ENCODE assay signal across 26 mouse cellular contexts in genomic region chr7:48046475-48047185, GRCm38 (mm10). TPM values are rescaled to one million over a fixed set of nuclear protein-coding genes. Genes with fewer than 3 reads are reported as not detected.
DNase-seq lines count a peak whose midpoint lies in the region; ATAC-seq and TF ChIP-seq lines count a peak whose summit lies in the region.
"Had no signal": no experiment of that assay in that cellular context is flagged by ENCODE, and none has a peak within 500 bp of the region (broad histone marks: within the 10 kb centered on the region; RNA-seq: fewer than 3 reads in every experiment).

No protein-coding gene starts in this region.

- ATAC-seq in heart, embryonic 12.5 days (ENCODE audit: insufficient number of reproducible peaks, low FRiP score) = peak; percentile 80
- ATAC-seq in liver, embryonic 14.5 days (ENCODE audit: insufficient read depth) = peak; percentile 67; the same call in 1 of the 2 replicates
- ATAC-seq in megakaryocyte-erythroid progenitor cell, adult 5-6 weeks (replicated peaks; ENCODE audit: low FRiP score, low TSS enrichment, poor library complexity, severe bottlenecking) = 0 out of 2 replicates have a peak, but pooled peaks have one; percentile 57
- no peak for ATAC-seq in forebrain, embryonic 11.5 days (replicated peaks; ENCODE audit: low FRiP score)
- no peak for ATAC-seq in hindbrain, postnatal 0 days
- ATAC-seq: forebrain, embryonic 15.5 days had no signal

- H3K4me2 ChIP-seq in heart, embryonic 12.5 days = no peak overlapping the region
- no peak overlapping the region for H3K4me2 ChIP-seq in liver, embryonic 14.5 days (ENCODE audit: low read depth)
- no peak overlapping the region for H3K4me2 ChIP-seq in forebrain, embryonic 11.5 days (ENCODE audit: low read depth, low read length, severe bottlenecking)
- no peak overlapping the region for H3K4me2 ChIP-seq in hindbrain, postnatal 0 days (ENCODE audit: low read depth, low read length)
- H3K4me2 ChIP-seq: embryonic facial prominence, embryonic 15.5 days; forebrain, embryonic 15.5 days; heart, embryonic 15.5 days; hindbrain, embryonic 14.5 days had no signal

- H3K9me3 ChIP-seq in heart, embryonic 12.5 days (replicated peaks) = no peaks in the 10 kb centered on the region
- H3K9me3 ChIP-seq in liver, embryonic 14.5 days (ENCODE audit: control insufficient read depth, low read length) = no peaks in the 10 kb centered on the region
- no peaks in the 10 kb centered on the region for H3K9me3 ChIP-seq in forebrain, embryonic 11.5 days (ENCODE audit: control insufficient read depth, low read length)
- H3K9me3 ChIP-seq in hindbrain, postnatal 0 days (ENCODE audit: low read length) = no peaks in the 10 kb centered on the region
- H3K9me3 ChIP-seq: embryonic facial prominence, embryonic 15.5 days; forebrain, embryonic 10.5 days; forebrain, embryonic 15.5 days; heart, embryonic 10.5 days; heart, embryonic 15.5 days; hindbrain, embryonic 10.5 days had no signal

- WGBS in heart, embryonic 12.5 days = 28% methylated on average over 4 of the region's 4 CpGs
- WGBS in liver, embryonic 14.5 days (ENCODE audit: insufficient replicate concordance) = 31% methylated on average over 4 of the region's 4 CpGs
- WGBS in lung, adult 2 months = 55% methylated on average over 4 of the region's 4 CpGs
- WGBS in forebrain, embryonic 11.5 days = 83% methylated on average over 4 of the region's 4 CpGs
- 81% methylated on average over 4 of the region's 4 CpGs for WGBS in hindbrain, postnatal 0 days

- no peak for TF ChIP-seq CTCF in liver, embryonic 14.5 days (IDR thresholded peaks at IDR 0.05; ENCODE audit: low read depth)
- TF ChIP-seq CTCF in lung, adult 2 months (IDR thresholded peaks at IDR 0.05; ENCODE audit: insufficient read depth, low read length) = no peak
- no peak for TF ChIP-seq CTCF in hindbrain, postnatal 0 days (IDR thresholded peaks at IDR 0.05; ENCODE audit: low read depth)

- no peaks in the 10 kb centered on the region for H3K4me1 ChIP-seq in heart, embryonic 12.5 days (replicated peaks)
- peaks cover 0 to 4% of the 10 kb centered on the region in 2 experiments; a peak in 1 of 4 replicates for H3K4me1 ChIP-seq in liver, embryonic 14.5 days (replicated peaks; ENCODE audit: control insufficient read depth in 2 of 2, insufficient read depth in 2 of 2, low read length in 1 of 2)
- H3K4me1 ChIP-seq in lung, adult 2 months (ENCODE audit: control insufficient read depth, insufficient read depth, low read length) = no peaks in the 10 kb centered on the region
- no peaks in the 10 kb centered on the region for H3K4me1 ChIP-seq in forebrain, embryonic 11.5 days (replicated peaks; ENCODE audit: control insufficient read depth, insufficient read depth, low read length)
- H3K4me1 ChIP-seq in hindbrain, postnatal 0 days (ENCODE audit: insufficient read depth, low read length) = no peaks in the 10 kb centered on the region
- H3K4me1 ChIP-seq: embryonic facial prominence, embryonic 15.5 days; forebrain, embryonic 10.5 days; forebrain, embryonic 15.5 days; heart, embryonic 10.5 days; heart, embryonic 15.5 days; hindbrain, embryonic 10.5 days had no signal

- H3K36me3 ChIP-seq in heart, embryonic 12.5 days = no peaks in the 10 kb centered on the region
- H3K36me3 ChIP-seq in liver, embryonic 14.5 days (replicated peaks; ENCODE audit: control insufficient read depth, insufficient read depth, low read depth) = no peaks in the 10 kb centered on the region
- H3K36me3 ChIP-seq in forebrain, embryonic 11.5 days (ENCODE audit: control insufficient read depth, insufficient read depth, low read length) = no peaks in the 10 kb centered on the region
- no peaks in the 10 kb centered on the region for H3K36me3 ChIP-seq in hindbrain, postnatal 0 days (ENCODE audit: insufficient read depth, low read length)
- H3K36me3 ChIP-seq: embryonic facial prominence, embryonic 15.5 days; forebrain, embryonic 10.5 days; forebrain, embryonic 15.5 days; heart, embryonic 10.5 days; heart, embryonic 15.5 days; hindbrain, embryonic 10.5 days had no signal

- H3K27me3 ChIP-seq in heart, embryonic 12.5 days (replicated peaks) = no peaks in the 10 kb centered on the region
- H3K27me3 ChIP-seq in liver, embryonic 14.5 days (ENCODE audit: control insufficient read depth, insufficient read depth, low read length) = no peaks in the 10 kb centered on the region
- no peaks in the 10 kb centered on the region for H3K27me3 ChIP-seq in forebrain, embryonic 11.5 days (ENCODE audit: control insufficient read depth, insufficient read depth, low read length)
- H3K27me3 ChIP-seq in hindbrain, postnatal 0 days (ENCODE audit: insufficient read depth, low read length) = no peaks in the 10 kb centered on the region
- H3K27me3 ChIP-seq: embryonic facial prominence, embryonic 15.5 days; forebrain, embryonic 15.5 days; heart, embryonic 15.5 days had no signal

- 0 out of 2 replicates have a peak overlapping the region, but pooled peaks have one; percentile 43 for H3K27ac ChIP-seq in heart, embryonic 12.5 days (ENCODE audit: poor library complexity, severe bottlenecking)
- no peak overlapping the region for H3K27ac ChIP-seq in liver, embryonic 14.5 days
- H3K27ac ChIP-seq in forebrain, embryonic 11.5 days (ENCODE audit: low read depth, low read length) = no peak overlapping the region
- H3K27ac ChIP-seq in hindbrain, postnatal 0 days = no peak overlapping the region
- H3K27ac ChIP-seq: embryonic facial prominence, embryonic 15.5 days; forebrain, embryonic 10.5 days; forebrain, embryonic 15.5 days; heart, embryonic 10.5 days; heart, embryonic 15.5 days; hindbrain, embryonic 10.5 days; hindbrain, embryonic 14.5 days had no signal

- H3K4me3 ChIP-seq in heart, embryonic 12.5 days = no peak overlapping the region
- no peak overlapping the region for H3K4me3 ChIP-seq in liver, embryonic 14.5 days (ENCODE audit: insufficient read depth in 1 of 2, low read depth in 2 of 2, low read length in 2 of 2)
- no peak overlapping the region for H3K4me3 ChIP-seq in lung, adult 2 months (replicated peaks; ENCODE audit: extremely low read depth, low read depth, low read length)
- no peak overlapping the region for H3K4me3 ChIP-seq in forebrain, embryonic 11.5 days (ENCODE audit: low read depth, low read length)
- no peak overlapping the region for H3K4me3 ChIP-seq in hindbrain, postnatal 0 days (ENCODE audit: low read length)
- H3K4me3 ChIP-seq: embryonic facial prominence, embryonic 15.5 days; erythroblast, embryonic 14.5 days; forebrain, embryonic 10.5 days; forebrain, embryonic 15.5 days; heart, embryonic 10.5 days; heart, embryonic 15.5 days; hindbrain, embryonic 10.5 days had no signal

- no peak for DNase-seq in heart, postnatal 36 days
- DNase-seq in liver = peak; percentile 19
- peak in 2 of 3 experiments; percentile 1 to 3 for DNase-seq in liver, embryonic 14.5 days (ENCODE audit: low read depth in 3 of 3, low spot score in 3 of 3)
- no peak for DNase-seq in lung, adult 2 months
- no peak for DNase-seq in forebrain, embryonic 11.5 days (ENCODE audit: low spot score)
- no peak for DNase-seq in hindbrain, postnatal 0 days (ENCODE audit: low spot score)
- DNase-seq: adrenal gland, postnatal 10 days; cerebellum, adult 2 months; cerebellum, postnatal 10 days; embryo, embryonic 11 days; heart, adult 18-20 months; heart, postnatal 14 days had no signal

- intact Hi-C loops in heart, postnatal 36 days (cut with DNase I) = no loop called here

- no peak overlapping the region for H3K9ac ChIP-seq in heart, embryonic 12.5 days
- no peak overlapping the region for H3K9ac ChIP-seq in liver, embryonic 14.5 days (replicated peaks)
- H3K9ac ChIP-seq in forebrain, embryonic 11.5 days (ENCODE audit: low read length) = no peak overlapping the region
- no peak overlapping the region for H3K9ac ChIP-seq in hindbrain, postnatal 0 days (replicated peaks; ENCODE audit: low read length)
- H3K9ac ChIP-seq: embryonic facial prominence, embryonic 15.5 days; forebrain, embryonic 15.5 days; heart, embryonic 15.5 days; hindbrain, embryonic 14.5 days had no signal

- no peak for TF ChIP-seq POLR2A in lung, adult 2 months (IDR thresholded peaks at IDR 0.05; ENCODE audit: borderline replicate concordance, extremely low read depth, low read depth, low read length)

- TF ChIP-seq EP300 in liver, embryonic 14.5 days (IDR thresholded peaks at IDR 0.05; ENCODE audit: low read depth) = peak; percentile 60; the same call in 1 of the 2 replicates

RNA-seq across cellular contexts. Expression of gene Mrgprx1, which starts 19.2 kb away (rescaled TPM):
- polyA plus RNA-seq in heart, embryonic 12.5 days (2016; fragmentation: Nextera tagmentation; extraction: Ambion mirVana) = not detected in 2 replicates
- not detected for total RNA-seq in heart, postnatal 36 days (2021)
- polyA plus RNA-seq in liver, embryonic 14.5 days (2012; rRNA removed) = not detected in 2 replicates
- not detected in 2 replicates for polyA plus RNA-seq in liver, embryonic 14.5 days (2014; fragmentation: Nextera tagmentation; extraction: Ambion mirVana)
- total RNA-seq in megakaryocyte-erythroid progenitor cell, adult 5-6 weeks (2014; fragmentation: Nextera tagmentation) = not detected in 2 replicates
- total RNA-seq in megakaryocyte-erythroid progenitor cell, adult 5-6 weeks (2017) = not detected in 2 replicates
- not detected in 2 replicates for polyA plus RNA-seq in lung, adult 2 months (2012; rRNA removed)
- not detected in 2 replicates for polyA plus RNA-seq in forebrain, embryonic 11.5 days (2014; fragmentation: Nextera tagmentation; extraction: Ambion mirVana)
- not detected in 2 replicates for total RNA-seq in hindbrain, postnatal 0 days (2014; rRNA removed)
- not detected in 2 replicates for polyA plus RNA-seq in hindbrain, postnatal 0 days (2015; fragmentation: Nextera tagmentation; extraction: Ambion mirVana)
- total RNA-seq: adrenal gland, postnatal 10 days; gastrocnemius, adult 8-10 months; gastrocnemius, postnatal 4 days; heart, adult 18-20 months; heart, postnatal 14 days had no signal
- polyA plus RNA-seq: C2C12; cerebellum, adult 2 months; embryonic facial prominence, embryonic 11.5 days; embryonic facial prominence, embryonic 15.5 days; erythroblast, embryonic 14.5 days; forebrain, embryonic 10.5 days; forebrain, embryonic 15.5 days; heart, embryonic 10.5 days; heart, embryonic 15.5 days; hindbrain, embryonic 10.5 days; hindbrain, embryonic 14.5 days had no signal

Comparison
In these comparisons a context has a peak if more than half of its experiments do, and no peak if none do; other contexts are left out.
1. ATAC-seq: peak in heart, embryonic 12.5 days (single experiment), liver, embryonic 14.5 days (single experiment) and megakaryocyte-erythroid progenitor cell, adult 5-6 weeks (single experiment); none in forebrain, embryonic 11.5 days (single experiment) and hindbrain, postnatal 0 days (single experiment).
2. DNase-seq: peak in liver (single experiment) and liver, embryonic 14.5 days (2 of 3); none in heart, postnatal 36 days (0 of 2), lung, adult 2 months (single experiment), forebrain, embryonic 11.5 days (single experiment) and hindbrain, postnatal 0 days (single experiment).